Mouse (Mus musculus): ENCODE data around the gene Tmem98.

Gene Tmem98

DNA sequence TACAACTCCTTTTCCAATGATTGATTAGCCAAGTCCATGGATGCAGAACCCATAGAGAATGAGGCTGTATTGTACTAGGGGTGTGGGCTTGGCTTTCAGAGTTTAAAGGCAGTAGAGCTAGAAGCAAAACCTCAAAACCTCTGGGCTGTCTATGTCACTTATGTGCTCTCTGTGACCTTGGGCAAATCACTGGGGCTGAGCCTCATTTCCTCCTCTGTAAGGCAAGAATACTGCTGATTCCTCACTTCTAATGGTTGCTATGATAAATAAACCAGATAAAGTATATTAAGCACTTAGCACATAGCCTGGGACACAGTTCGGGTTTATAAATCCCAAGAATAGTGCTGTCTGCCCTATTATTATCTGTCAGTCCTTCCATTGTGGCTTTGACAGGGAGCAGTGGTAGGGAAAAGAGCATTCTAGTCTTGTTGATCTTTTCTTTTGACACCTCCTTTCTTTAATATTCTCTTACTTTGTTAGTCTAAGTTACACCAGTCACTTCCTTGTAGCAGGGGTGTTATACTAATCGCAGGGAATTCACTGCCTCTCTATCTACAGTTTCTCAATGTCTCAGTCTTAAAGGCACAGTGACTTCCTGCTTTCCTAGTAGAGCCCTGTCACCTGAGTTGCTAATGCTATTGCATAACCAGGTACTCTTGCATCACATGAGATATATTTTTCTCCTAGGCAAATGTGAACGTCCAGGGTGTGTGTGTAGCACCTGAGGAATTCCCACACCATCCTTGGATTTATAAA lies 18.1 kb upstream of the Tmem98 start:
- DNase-seq (ENCODE audit: low read depth, low spot score): no peak

- DNase-seq (ENCODE audit: low read depth, low spot score): no peak
Measured at GRCm38 (mm10) chr11:80793386-80793785, 16.6 kb upstream of the Tmem98 start.

GRCm38 (mm10) chr11:80794290-80794689 lies 15.7 kb upstream of the Tmem98 start:
- no peak for DNase-seq (ENCODE audit: low read depth, low spot score)

- no peak for DNase-seq (ENCODE audit: low read depth, low spot score)
Measured at GRCm38 (mm10) chr11:80795431-80795830, 14.5 kb upstream of the Tmem98 start.

GRCm38 (mm10) chr11:80799979-80800378 lies 10.0 kb upstream of the Tmem98 start:
- no peak for DNase-seq (ENCODE audit: low read depth, low spot score)

GRCm38 (mm10) chr11:80802706-80803105 lies 7.3 kb upstream of the Tmem98 start:
- DNase-seq (ENCODE audit: low read depth, low spot score): no peak

DNA sequence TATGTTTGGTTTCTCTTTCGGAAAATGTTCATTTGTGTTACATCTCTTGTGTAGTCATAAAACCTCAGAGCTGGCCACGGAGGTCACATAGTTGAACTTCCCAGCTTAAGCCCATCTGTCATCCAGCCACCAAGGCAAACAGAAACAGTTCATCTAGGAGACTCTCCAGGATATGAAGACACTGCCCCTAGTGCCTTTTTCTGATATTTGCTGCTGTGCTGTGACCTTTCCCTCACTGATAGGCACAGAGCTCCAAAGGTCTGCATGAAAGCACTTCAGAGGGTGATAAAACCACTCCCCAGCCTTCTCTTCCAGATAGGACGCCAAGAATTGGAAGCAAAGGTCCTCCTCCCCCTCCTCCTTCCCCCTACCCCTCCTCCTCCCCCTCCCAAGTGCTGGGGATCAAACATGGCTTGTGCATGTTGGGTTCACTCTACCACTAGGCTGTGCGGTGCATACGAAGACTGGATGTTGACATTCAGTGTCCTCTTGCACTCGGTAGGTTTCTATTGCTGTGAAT lies 1.4 kb upstream of the Tmem98 start:
- no peak for DNase-seq (ENCODE audit: low read depth, low spot score)

- no peak for DNase-seq (ENCODE audit: low read depth, low spot score)
Measured at GRCm38 (mm10) chr11:80809666-80809992, 346 bp upstream of the Tmem98 start.

- DNase-seq (ENCODE audit: low read depth, low spot score): no peak
Measured at GRCm38 (mm10) chr11:80811156-80811555, 1.2 kb downstream of the Tmem98 start.

DNA sequence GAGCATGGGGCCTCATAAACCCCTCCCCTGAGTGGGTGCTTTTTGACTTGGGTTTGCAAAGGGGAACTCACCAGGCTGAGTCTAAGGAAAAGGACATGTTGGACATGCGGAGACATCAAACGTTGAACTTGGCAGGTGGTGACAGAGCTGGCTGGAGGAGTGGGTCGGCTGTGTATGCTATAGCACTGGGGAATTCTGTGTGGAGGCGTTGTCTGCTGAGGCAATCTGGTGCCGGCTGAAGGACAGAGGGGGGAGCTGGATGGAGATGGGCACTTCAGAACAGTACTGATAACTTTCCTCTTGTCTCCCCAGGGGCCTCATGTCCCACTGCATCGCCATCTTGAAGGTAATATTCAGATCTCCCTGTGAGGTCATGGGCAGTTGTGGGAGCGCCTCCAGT lies 5.4 kb downstream of the Tmem98 start:
- no peak for DNase-seq (ENCODE audit: low read depth, low spot score)

- peak; percentile 98 for DNase-seq (ENCODE audit: low read depth, low spot score)
Measured at GRCm38 (mm10) chr11:80818060-80818697, 8.2 kb downstream of the Tmem98 start.

DNA sequence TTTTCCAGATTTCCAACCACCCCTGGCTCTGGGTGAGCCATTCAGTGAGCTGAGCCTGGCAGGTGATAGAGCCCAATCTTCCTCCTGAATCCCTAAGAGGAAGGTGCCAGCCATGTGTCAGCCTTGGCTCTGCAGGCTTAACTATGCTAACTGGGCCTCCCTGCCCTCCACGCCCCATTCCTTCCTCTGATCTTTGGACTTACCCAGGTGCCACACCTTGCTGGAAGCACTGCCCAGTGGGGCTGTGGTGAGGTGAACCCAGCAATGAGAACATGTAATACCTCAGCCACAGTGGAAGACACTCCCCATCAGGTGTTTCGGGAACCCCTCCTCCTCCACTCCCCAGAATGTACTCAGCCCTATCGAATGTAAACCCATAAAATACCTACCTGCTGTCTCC lies 10.1 kb downstream of the Tmem98 start:
- peak; percentile 7 for DNase-seq (ENCODE audit: low read depth, low spot score)

DNA sequence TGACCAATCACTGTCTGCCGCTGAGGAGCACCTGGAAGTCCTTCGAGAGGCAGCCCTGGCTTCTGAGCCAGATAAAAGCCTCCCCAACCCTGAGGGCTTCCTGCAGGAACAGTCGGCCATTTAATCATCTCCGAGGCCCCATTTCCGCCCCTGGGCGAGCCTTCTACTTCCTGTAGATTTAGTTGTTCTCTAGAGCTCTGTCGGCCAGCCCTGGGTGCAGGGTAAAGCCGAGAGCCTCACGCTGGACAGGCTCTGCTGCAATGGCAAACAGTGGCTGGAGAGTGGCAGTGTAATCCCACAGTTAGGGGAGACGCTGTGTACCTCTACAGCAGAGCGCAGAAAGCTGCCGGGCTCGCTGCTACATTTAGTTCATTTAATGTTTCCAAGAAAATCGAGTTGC lies 11.3 kb downstream of the Tmem98 start:
- DNase-seq (ENCODE audit: low read depth, low spot score): peak; percentile 31

DNA sequence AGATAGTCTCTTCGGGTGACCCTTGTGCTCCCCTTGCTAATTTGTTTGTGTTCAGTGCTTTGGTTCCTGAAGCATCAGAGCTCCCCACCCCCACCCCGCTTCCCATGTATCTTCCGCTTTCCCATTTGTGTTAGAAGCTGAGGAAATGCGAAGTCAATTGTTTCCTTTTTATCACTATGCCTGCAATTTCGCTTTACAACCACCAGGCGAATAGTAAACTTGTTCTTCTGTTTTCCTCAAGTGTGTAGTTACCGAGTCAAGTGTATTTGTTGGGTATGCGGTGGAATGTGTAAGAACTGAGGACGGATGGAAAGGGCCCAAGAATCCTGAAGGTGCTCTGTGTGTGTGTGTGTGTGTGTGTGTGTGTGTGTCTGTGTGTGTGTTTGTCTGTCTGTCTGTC lies 11.8 kb downstream of the Tmem98 start:
- peak; percentile 84 for DNase-seq (ENCODE audit: low read depth, low spot score)

GRCm38 (mm10) chr11:80835395-80835794 lies 25.4 kb downstream of the Tmem98 start:
- DNase-seq (ENCODE audit: low read depth, low spot score): no peak

DNA sequence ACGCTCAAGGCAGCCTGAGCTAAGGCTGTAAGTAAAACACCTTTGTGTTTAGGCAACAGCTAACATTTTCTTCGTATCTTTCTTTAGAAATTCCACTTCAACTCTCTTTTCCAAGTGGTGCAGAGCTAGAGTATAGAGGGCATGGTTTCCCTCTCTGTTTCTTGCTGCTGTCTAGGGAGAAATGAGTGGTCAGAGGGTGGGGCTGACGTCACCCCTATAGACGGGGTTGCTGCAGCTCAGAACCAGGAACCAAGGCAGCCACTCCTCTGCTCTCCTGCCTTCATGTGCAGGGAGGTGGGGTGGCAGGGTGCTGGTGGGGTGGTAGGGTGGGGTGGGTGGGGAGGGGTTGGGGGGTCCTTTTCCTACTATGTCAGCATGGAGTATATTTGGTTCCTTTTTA lies 25.9 kb downstream of the Tmem98 start:
- DNase-seq (ENCODE audit: low read depth, low spot score): no peak

DNA sequence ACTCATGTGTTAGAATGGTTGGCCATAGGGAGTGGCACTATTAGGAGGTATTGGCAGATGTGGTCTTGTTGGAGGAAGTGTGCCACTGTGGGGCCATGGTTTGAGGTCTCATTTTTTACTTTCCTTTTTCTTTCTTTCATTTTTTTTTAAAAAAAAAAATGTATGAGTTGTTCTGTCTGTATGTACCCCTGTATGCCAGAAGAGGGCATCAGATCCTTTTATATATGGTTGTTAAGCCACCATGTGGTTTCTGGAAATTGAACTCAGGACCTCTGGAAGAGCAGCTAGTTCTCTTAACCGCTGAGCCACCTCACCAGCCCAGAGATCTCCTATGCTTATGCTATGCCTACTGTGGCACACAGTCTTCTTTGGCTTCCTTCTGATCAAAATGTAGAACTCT lies 28.7 kb downstream of the Tmem98 start:
- no peak for DNase-seq (ENCODE audit: low read depth, low spot score)

- DNase-seq (ENCODE audit: low read depth, low spot score): no peak
Measured at GRCm38 (mm10) chr11:80843435-80843834, 33.5 kb downstream of the Tmem98 start.

GRCm38 (mm10) chr11:80845486-80845885 lies 35.5 kb downstream of the Tmem98 start:
- no peak for DNase-seq (ENCODE audit: low read depth, low spot score)

DNA sequence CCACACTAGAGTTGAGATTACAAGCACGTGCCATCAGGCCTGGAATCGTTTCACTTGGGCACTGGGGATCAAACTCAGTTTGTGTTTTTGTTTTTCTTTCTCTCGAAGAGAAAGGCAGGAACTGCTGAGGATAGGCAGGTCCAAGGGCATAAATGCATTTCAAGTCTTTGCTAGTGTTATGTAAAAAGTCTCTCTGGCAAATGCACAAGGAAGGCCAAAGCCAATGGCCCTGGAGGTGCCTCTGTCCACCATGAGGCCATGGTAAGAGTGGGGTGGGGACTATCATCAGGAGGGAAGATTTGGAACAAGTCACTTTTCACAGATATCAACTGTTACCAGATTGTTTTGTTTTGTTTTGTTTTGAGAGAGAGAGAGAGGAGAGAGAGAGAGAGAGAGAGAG lies 36.1 kb downstream of the Tmem98 start:
- DNase-seq (ENCODE audit: low read depth, low spot score): no peak

DNA sequence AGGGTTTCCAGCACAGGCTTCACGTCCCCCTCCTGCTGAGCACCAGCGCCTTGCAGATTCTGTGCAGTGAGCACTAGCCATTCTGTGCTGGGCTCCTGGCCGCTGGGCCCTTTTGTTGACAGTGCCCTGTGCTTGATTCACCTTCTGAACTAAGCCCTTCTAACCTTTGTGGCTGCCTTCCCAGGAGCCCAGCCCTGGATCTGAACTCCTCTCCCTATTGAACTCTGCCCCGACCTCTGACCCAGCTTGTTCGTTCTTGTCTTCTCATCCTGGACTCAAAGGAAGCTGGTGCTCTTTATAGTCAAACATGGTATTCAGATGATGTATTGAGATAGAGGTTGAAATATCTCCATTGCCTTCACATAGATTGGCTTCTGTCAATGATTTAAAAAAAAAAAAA lies 38.2 kb downstream of the Tmem98 start:
- no peak for DNase-seq (ENCODE audit: low read depth, low spot score)

- peak; percentile 72 for DNase-seq (ENCODE audit: low read depth, low spot score)
Measured at GRCm38 (mm10) chr11:80851859-80852258, 41.9 kb downstream of the Tmem98 start.

DNA sequence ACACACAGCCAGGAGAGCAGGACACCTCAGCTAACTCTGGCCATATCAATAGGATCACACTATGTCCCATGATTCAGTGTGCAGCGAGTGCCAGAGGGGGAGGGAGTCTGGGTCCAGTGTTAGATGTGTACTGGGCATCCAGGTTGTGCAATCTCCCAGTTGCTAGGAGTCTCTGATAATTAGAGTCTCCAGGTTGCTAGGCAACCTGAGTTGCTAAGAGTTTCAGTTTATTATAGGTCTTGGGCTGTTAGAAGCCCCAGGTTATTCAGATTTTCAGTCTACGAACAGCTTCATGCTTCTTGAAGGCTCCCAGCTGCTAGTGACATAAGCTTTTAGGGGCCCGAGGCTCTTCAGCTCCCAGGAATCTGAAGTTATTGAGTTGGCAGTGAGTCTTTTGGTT lies 43.0 kb downstream of the Tmem98 start:
- peak; percentile 16 for DNase-seq (ENCODE audit: low read depth, low spot score)
